Mouse (Mus musculus) frontal cortex, postnatal 36 days (tissue): Measurements from ENCODE around the gene Gmeb2.

ENCODE experiments used
- DNase-seq, 2 experiments: peaks; one replicate each; pipeline ENCODE4 v3.0.0; 2022; ENCODE audit warnings: low spot score in 2 of 2

Gmeb2 gene

DNA sequence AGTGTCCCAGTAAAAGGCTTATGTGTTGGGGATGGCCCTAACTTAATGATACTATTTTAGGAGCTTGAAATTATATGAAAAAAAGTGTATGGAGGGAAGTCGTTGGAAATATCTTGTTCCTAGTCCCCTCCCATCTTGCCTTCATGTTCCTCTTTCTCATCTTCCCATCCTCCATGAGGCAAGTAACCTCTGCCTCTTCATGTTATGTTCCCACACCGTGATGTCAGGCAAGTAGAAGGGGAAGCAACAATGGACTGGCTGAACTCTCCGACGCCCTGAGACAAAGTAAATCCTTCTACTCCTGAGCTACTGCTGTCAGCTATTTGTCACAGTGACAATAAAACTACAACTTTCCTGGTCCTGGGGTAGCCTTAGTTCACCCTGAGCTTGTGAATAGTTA is 13.2 kb downstream of the Gmeb2 start:
- no peak for DNase-seq

DNA sequence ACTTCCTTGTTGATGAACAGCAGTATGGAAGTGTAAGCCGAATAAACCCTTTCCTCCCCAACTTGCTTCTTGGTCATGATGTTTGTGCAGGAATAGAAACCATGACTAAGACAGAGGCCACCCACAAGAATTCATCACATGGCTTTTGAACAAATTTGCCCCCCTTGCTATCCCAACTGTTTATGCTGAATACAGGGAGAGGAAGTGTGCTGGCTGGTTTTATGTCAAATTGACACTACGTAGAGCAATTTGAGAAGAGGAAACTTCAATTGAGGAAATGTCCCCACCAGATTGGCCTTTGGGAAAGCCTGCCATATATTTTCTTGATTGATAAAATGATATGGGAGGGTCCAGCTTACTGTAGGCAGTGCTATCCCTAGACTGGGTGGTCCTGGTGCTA is 14.0 kb downstream of the Gmeb2 start:
- DNase-seq = no peak

GRCm38 (mm10) chr2:181272092-181272491 is 15.7 kb downstream of the Gmeb2 start:
- no peak for DNase-seq

DNA sequence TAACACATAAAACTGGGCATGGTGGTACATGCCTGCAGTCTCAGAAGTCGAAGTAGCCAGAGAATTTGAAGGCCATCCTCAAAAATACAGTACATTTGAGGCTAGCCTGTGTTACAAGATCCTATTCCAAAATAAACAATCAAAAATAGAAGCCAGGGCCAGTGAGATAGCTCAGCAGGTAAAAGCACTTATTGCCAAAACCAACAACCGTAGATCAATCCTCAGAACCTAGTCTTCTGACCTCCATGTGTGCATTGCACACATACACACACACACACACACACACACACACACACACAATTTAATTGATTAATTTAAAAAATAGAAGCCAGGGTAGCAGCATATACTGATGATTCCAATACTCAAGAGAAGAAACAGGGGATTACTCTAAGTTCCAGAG is 21.0 kb downstream of the Gmeb2 start:
- no peak for DNase-seq

GRCm38 (mm10) chr2:181253248-181253647 is 34.6 kb downstream of the Gmeb2 start:
- DNase-seq = no peak

DNA sequence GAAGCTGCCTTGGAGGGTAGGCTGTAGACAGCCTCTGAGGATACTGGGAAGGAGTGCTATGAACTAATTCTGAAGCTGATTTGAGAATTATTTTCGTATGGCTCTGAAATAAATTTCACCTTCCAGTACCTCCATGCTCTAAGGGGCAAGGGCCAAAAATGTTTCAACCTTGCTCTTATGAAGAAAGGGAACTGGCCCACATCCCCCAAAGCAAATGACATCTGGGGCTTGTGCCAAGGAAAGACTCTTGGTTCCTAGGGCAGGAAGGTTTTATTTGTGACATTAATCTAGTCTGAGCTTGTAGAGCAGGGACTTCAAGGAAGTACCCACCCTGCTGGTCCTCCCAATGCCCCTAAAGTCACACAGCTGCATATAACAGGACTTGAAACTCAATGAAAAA is 36.0 kb downstream of the Gmeb2 start:
- no peak for DNase-seq

DNA sequence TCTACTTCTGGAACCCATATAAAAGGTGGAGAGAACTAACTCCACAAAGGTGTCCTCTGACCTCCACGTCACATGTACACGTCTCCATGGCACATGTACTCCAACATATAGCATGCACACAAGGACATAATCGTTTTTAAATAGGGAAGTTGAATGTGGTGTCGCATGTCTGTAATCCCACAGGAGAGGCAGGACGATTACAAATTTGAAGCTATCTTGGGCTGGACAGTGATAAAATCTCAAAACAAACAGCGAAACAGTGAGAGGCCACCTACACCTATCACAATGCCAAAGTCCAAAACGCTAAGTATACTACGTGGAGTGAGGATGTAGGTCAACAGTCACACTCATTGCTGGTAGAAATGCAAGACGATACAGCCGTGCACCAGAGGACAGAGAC is 38.6 kb downstream of the Gmeb2 start:
- DNase-seq = no peak

GRCm38 (mm10) chr2:181245031-181245430 is 42.8 kb downstream of the Gmeb2 start:
- no peak for DNase-seq

DNA sequence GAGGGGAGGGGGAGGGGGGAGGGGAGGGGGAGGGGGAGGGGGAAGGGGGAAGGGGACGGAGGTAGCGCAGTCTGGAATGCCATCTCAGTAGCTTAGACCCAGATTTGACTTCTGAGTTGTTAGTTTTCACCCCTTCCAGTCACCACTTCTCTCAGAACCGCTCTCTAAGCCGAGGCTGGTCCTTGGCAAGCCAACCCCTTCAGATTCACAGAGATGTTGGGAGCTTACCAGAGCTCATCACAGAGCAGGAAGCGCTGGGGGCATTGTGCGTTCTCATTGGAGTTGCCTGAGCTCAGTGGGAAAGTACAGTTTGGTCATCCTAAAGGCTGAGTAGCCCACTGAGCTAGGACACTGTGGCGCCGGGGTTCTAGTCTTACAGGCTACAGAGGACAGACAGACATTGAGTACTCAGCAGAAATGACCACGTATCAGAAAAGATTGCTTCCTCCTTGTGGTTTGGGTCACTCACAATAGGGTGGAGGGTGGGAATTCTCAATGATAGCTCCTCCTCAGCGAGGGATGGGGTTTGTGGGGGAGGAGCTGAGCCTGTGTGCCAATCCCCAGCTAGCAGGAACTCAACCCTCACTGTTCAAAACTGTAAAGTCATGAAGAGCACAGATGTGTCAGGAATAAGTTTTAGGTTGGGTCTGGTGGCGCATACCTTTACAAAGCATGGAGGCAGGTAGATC is 44.0 kb downstream of the Gmeb2 start:
- no peak for DNase-seq

DNA sequence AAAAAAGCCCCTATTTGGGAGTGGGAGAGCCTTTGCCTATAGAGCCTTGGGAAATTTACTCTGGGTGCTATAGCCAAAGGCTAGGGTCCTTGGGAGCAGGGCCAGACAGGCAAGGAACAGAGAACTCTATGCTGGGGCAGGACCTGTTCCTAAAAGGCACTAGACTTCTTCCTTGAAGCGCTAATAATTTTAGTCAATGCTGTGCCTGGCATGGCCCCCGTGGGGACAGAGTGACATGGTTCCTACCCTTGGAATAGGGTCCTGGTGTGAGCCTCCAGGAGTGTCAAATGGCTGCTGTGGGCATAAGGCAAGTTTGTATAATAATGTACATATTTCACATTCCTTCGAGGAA is 45.5 kb downstream of the Gmeb2 start:
- DNase-seq = no peak

DNA sequence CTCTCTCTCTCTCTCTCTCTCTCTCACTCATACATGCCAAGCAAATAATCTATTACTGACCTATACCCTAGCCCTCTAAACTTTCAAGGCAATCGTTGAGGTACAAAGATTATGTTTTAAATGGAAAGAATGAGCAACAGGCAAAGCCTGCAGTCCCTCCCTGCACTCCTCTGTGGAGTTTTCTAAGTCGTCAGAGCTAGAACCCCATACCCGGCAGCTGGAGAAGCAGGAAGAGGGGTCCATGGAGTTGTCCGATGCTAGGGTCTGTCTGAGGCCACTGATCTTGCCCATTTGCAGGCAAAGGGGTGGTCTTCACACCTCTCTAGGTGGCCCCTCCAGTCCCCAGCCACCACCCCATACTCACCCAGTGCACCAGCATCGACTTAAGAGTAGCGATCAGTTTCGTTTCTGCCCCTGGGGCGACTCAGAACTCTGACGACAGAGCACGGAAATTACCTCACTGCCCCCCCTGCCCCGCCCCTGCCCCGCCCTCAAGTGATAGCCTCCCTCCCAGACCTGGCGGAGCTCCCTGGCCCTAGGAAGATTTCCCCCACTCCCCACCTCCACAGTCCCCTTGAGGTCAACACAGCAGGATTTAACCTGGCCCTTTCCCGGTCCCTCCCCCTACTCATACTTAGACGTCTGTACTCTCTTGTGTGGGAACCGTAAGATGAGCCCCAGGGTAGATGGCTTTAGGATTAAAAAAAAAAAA is 46.1 kb downstream of the Gmeb2 start, which contains the start of gene Helz2:
TSS of gene Helz2 (minus strand) at position 426 of the 712 bp plus-strand sequence.
- DNase-seq = no peak

GRCm38 (mm10) chr2:181240806-181241440 is 46.9 kb downstream of the Gmeb2 start:
- no peak for DNase-seq

DNA sequence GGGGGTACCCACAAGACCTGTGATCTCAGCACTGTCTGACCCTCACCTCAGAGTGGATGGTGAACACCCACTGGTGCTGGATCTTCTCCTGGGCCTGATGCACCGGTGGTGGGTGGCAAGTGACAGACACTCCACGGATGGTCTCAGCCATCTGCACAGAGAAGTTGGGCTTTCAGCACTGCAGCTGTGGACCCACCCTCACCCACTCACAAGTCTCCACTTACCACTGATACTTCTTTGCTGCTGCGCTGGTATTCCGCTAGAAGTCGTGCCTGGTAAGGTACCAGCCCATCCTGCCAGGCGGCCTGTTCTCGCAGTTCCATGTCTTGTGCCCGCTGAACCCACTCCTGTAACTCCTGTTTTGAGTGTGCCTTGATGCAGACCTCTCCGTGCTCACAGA is 48.6 kb downstream of the Gmeb2 start:
- DNase-seq = peak in 1 of 2 experiments; percentile 5

- no peak for DNase-seq
Measured at GRCm38 (mm10) chr2:181238861-181239260, 49.0 kb downstream of the Gmeb2 start.

- no peak for DNase-seq
Measured at GRCm38 (mm10) chr2:181238091-181238610, 49.7 kb downstream of the Gmeb2 start.

- DNase-seq = no peak
Measured at GRCm38 (mm10) chr2:181237251-181238014, 50.4 kb downstream of the Gmeb2 start.

GRCm38 (mm10) chr2:181235681-181236566 is 51.9 kb downstream of the Gmeb2 start:
- DNase-seq = no peak

GRCm38 (mm10) chr2:181234680-181235079 is 53.2 kb downstream of the Gmeb2 start:
- DNase-seq = no peak

- DNase-seq = no peak
Measured at GRCm38 (mm10) chr2:181233443-181233842, 54.4 kb downstream of the Gmeb2 start.

- no peak for DNase-seq
Measured at GRCm38 (mm10) chr2:181231171-181231570, 56.7 kb downstream of the Gmeb2 start.

- no peak for DNase-seq
Measured at GRCm38 (mm10) chr2:181228335-181228734, 59.5 kb downstream of the Gmeb2 start.
